Mouse (Mus musculus) limb, embryonic 14.5 days (tissue): Measurements from ENCODE around the gene Keg1. TPM values are rescaled to one million over a fixed set of nuclear protein-coding genes. Genes with fewer than 3 reads are reported as not detected.

Experiments used
- ATAC-seq: fragments of 200-750 bp; cut with Nextera tagmentation; 2 replicates; pipeline ENCODE4 v1.8.0; 2017; ENCODE audit warnings: low read depth, moderate number of reproducible peaks, moderate TSS enrichment; ENCODE audit not compliant: low FRiP score
- DNase-seq: peaks from one replicate; pipeline ENCODE4 v3.0.0-alpha.2; 2015; ENCODE audit warnings: low spot score
- H3K27ac ChIP-seq: fragments of 300-500 bp; sonication (generic); replicated peaks from 2 replicates; pipeline ENCODE4 v1.5.1; 2014; ENCODE audit warnings: low read depth, mild to moderate bottlenecking, low read length, moderate library complexity, mixed read lengths
- H3K27me3 ChIP-seq: fragments of 300-500 bp; sonication (generic); 2 replicates; pipeline ENCODE4 v1.6.1; 2014; ENCODE audit warnings: low read length, mixed read lengths; ENCODE audit not compliant: control insufficient read depth, insufficient read depth
- H3K36me3 ChIP-seq: fragments of 300-500 bp; sonication (generic); 2 replicates; pipeline ENCODE4 v1.6.1; 2014; ENCODE audit warnings: mild to moderate bottlenecking, low read length, moderate library complexity, mixed read lengths; ENCODE audit not compliant: control insufficient read depth, insufficient read depth
- H3K4me1 ChIP-seq: fragments of 300-500 bp; sonication (generic); 2 replicates; pipeline ENCODE4 v1.6.1; 2014; ENCODE audit warnings: antibody characterized with exemption, low read length, mixed read lengths; ENCODE audit not compliant: control insufficient read depth, insufficient read depth
- H3K4me2 ChIP-seq: fragments of 300-500 bp; sonication (generic); replicated peaks from 2 replicates; pipeline ENCODE4 v1.6.1; 2014; ENCODE audit warnings: low read depth, mild to moderate bottlenecking, low read length, moderate library complexity; ENCODE audit not compliant: severe bottlenecking
- H3K4me3 ChIP-seq: fragments of 300-500 bp; sonication (generic); replicated peaks from 2 replicates; pipeline ENCODE4 v1.5.1; 2014; ENCODE audit warnings: low read length
- H3K9ac ChIP-seq: fragments of 300-500 bp; sonication (generic); 2 replicates; pipeline ENCODE4 v1.6.1; 2014; ENCODE audit warnings: mild to moderate bottlenecking, low read depth, low read length, moderate library complexity; ENCODE audit not compliant: severe bottlenecking
- H3K9me3 ChIP-seq: fragments of 300-500 bp; sonication (generic); 2 replicates; pipeline ENCODE4 v1.6.1; 2016; ENCODE audit warnings: low read length; ENCODE audit not compliant: control insufficient read depth
- POLR2A ChIP-seq: fragments of 200-500 bp; IDR thresholded peaks from 2 replicates; pipeline ENCODE4 v1.8.0; 2012; ENCODE audit warnings: inconsistent platforms, mild to moderate bottlenecking, moderate library complexity, borderline replicate concordance; ENCODE audit not compliant: insufficient read depth, insufficient read length; ENCODE audit errors: extremely low read depth
- WGBS: fragments of 180-500 bp; shearing (Covaris S2); extraction: QIAGEN DNeasy Blood & Tissue Kit; methylation state at CpG from one replicate; pipeline ENCODE4 v1.1.7; 2014; 5-methylcytosine and 5-hydroxymethylcytosine counted together
- polyA plus RNA-seq, 2 experiments: library from polyadenylated mRNA; depleted of rRNA in 1 of 2; stranded (reverse) in 1 of 2; unstranded in 1 of 2; fragments of >200 nt; fragmentation: Nextera tagmentation in 1 of 2; extraction: Ambion mirVana in 1 of 2; gene quantifications; 2 replicates each; pipeline versions ENCODE4 v1.2.1 to v1.2.3; 2012 to 2014

The Keg1 gene
- polyA plus RNA-seq, 2 experiments: not detected

GRCm38 (mm10) chr19:12677812-12678211, 17.8 kb upstream of the Keg1 start, which contains the start of gene Olfr1443:
TSS of gene Olfr1443 (plus strand) at chr19:12678112.
- WGBS: 64% methylated on average over 3 of the region's 3 CpGs
- H3K4me3 ChIP-seq: no peak within 1 kb of the TSS
- DNase-seq (no peak), ATAC-seq (no peak)
- H3K4me2 ChIP-seq: no peak within 1 kb of the TSS
- no peaks in the 10 kb centered on the region for H3K4me1 ChIP-seq
- no peak within 1 kb of the TSS for H3K9ac ChIP-seq
- H3K9me3 ChIP-seq: no peaks in the 10 kb centered on the region
- no peaks in the 10 kb centered on the region for H3K36me3 ChIP-seq
- no peak for TF ChIP-seq POLR2A
- H3K27ac ChIP-seq: no peak within 1 kb of the TSS
- H3K27me3 ChIP-seq: no peaks in the 10 kb centered on the region

- DNase-seq (no peak), ATAC-seq (no peak)
- Histone ChIP-seq H3K27me3 (no peaks in the 10 kb centered on the region), H3K4me3 (no peak overlapping the region), H3K4me1 (no peaks in the 10 kb centered on the region), H3K27ac (no peak overlapping the region), H3K9ac (no peak overlapping the region), H3K9me3 (no peaks in the 10 kb centered on the region), H3K36me3 (no peaks in the 10 kb centered on the region), H3K4me2 (no peak overlapping the region)
- TF ChIP-seq POLR2A: no peak
Measured at GRCm38 (mm10) chr19:12684638-12685037, 10.9 kb upstream of the Keg1 start.

- H3K27me3 ChIP-seq: no peaks in the 10 kb centered on the region
- no peaks in the 10 kb centered on the region for H3K36me3 ChIP-seq
- no peaks in the 10 kb centered on the region for H3K9me3 ChIP-seq
- H3K27ac ChIP-seq: no peak overlapping the region
- H3K4me3 ChIP-seq: no peak overlapping the region
- H3K4me1 ChIP-seq: no peaks in the 10 kb centered on the region
- ATAC-seq (no peak), DNase-seq (no peak)
- H3K4me2 ChIP-seq: no peak overlapping the region
- H3K9ac ChIP-seq: no peak overlapping the region
- no peak for TF ChIP-seq POLR2A
Measured at GRCm38 (mm10) chr19:12685231-12685630, 10.4 kb upstream of the Keg1 start.

GRCm38 (mm10) chr19:12696221-12696620, 635 bp downstream of the Keg1 start:
- Histone ChIP-seq H3K9me3 (no peaks in the 10 kb centered on the region), H3K4me2 (no peak overlapping the region), H3K4me1 (no peaks in the 10 kb centered on the region), H3K27ac (no peak overlapping the region), H3K4me3 (no peak overlapping the region), H3K36me3 (no peaks in the 10 kb centered on the region), H3K27me3 (no peaks in the 10 kb centered on the region), H3K9ac (no peak overlapping the region)
- DNase-seq (no peak), ATAC-seq (no peak)
- TF ChIP-seq POLR2A: no peak

- ATAC-seq (no peak), DNase-seq (no peak)
- H3K4me2 ChIP-seq: no peak overlapping the region
- H3K27me3 ChIP-seq: no peaks in the 10 kb centered on the region
- no peak overlapping the region for H3K27ac ChIP-seq
- H3K4me3 ChIP-seq: no peak overlapping the region
- no peaks in the 10 kb centered on the region for H3K36me3 ChIP-seq
- TF ChIP-seq POLR2A: no peak
- no peaks in the 10 kb centered on the region for H3K4me1 ChIP-seq
- H3K9me3 ChIP-seq: no peaks in the 10 kb centered on the region
- H3K9ac ChIP-seq: no peak overlapping the region
- 84% methylated on average over 2 of the region's 2 CpGs for WGBS
Measured at GRCm38 (mm10) chr19:12708458-12708857, 12.9 kb downstream of the Keg1 start.

- Histone ChIP-seq H3K36me3 (no peaks in the 10 kb centered on the region), H3K9me3 (no peaks in the 10 kb centered on the region), H3K27me3 (no peaks in the 10 kb centered on the region), H3K4me3 (no peak overlapping the region), H3K4me2 (no peak overlapping the region), H3K27ac (no peak overlapping the region), H3K4me1 (no peaks in the 10 kb centered on the region), H3K9ac (no peak overlapping the region)
- DNase-seq: no peak
- ATAC-seq: no peak
- TF ChIP-seq POLR2A: no peak
Measured at GRCm38 (mm10) chr19:12708986-12709385, 13.4 kb downstream of the Keg1 start.
